10 mouse cellular contexts compared by ENCODE assay signal in genomic region chr13:108722234-108722633, GRCm38 (mm10).
DNase-seq lines count a peak whose midpoint lies in the region; ATAC-seq and TF ChIP-seq lines count a peak whose summit lies in the region.
"Had no signal": no experiment of that assay in that cellular context is flagged by ENCODE, and none has a peak within 500 bp of the region (broad histone marks: within the 10 kb centered on the region; RNA-seq: fewer than 3 reads in every experiment).

No protein-coding gene starts in this region.

- no peak overlapping the region for H3K4me3 ChIP-seq in layer of hippocampus, adult 2 months
- H3K4me3 ChIP-seq in MEL (ENCODE audit: control insufficient read depth in 1 of 2, insufficient read depth in 1 of 2, low read depth in 2 of 2, low read length in 2 of 2): no peak overlapping the region
- H3K4me3 ChIP-seq in midbrain, embryonic 10.5 days: no peak overlapping the region
- H3K4me3 ChIP-seq in midbrain, postnatal 0 days (ENCODE audit: low read depth, low read length): no peak overlapping the region
- H3K4me3 ChIP-seq: heart, embryonic 15.5 days; lung, embryonic 15.5 days had no signal

- no peak for TF ChIP-seq EP300 in MEL (IDR thresholded peaks at IDR 0.05; ENCODE audit: low read depth in 1 of 2, low read length in 2 of 2)

- no peak for TF ChIP-seq RAD21 in MEL (IDR thresholded peaks at IDR 0.05; ENCODE audit: low read depth, low read length)

- no peak overlapping the region for H3K27ac ChIP-seq in layer of hippocampus, adult 2 months
- H3K27ac ChIP-seq in MEL (ENCODE audit: control insufficient read depth, low read depth, low read length): no peak overlapping the region
- no peak overlapping the region for H3K27ac ChIP-seq in midbrain, embryonic 10.5 days (replicated peaks)
- no peak overlapping the region for H3K27ac ChIP-seq in midbrain, postnatal 0 days (ENCODE audit: low read depth, low read length)
- H3K27ac ChIP-seq: heart, embryonic 15.5 days; lung, embryonic 15.5 days had no signal

- peak; percentile 79 for TF ChIP-seq CTCF in layer of hippocampus, adult 2 months (conservative IDR thresholded peaks at IDR 0.05)
- peak in 2 of 3 experiments; percentile 19; a peak in 2 of 6 replicates for TF ChIP-seq CTCF in MEL (IDR thresholded peaks at IDR 0.05 in 2 of 3, conservative IDR thresholded peaks at IDR 0.05 in 1 of 3; ENCODE audit: control insufficient read depth in 1 of 3, insufficient read depth in 1 of 3, low read depth in 2 of 3, low read length in 3 of 3, poor library complexity in 1 of 3, severe bottlenecking in 1 of 3)
- no peak for TF ChIP-seq CTCF in midbrain, postnatal 0 days (IDR thresholded peaks at IDR 0.05)

- DNase-seq in layer of hippocampus, adult 2 months (ENCODE audit: low spot score in 2 of 2): peak in 1 of 2 experiments; percentile 30
- no peak for DNase-seq in layer of hippocampus, adult 9-10 months (ENCODE audit: low spot score)
- peak; percentile 2 for DNase-seq in MEL (ENCODE audit: low read depth, low spot score)
- peak; percentile 16 for DNase-seq in cerebellum, adult 11-12 months
- peak; percentile 12 to 28 for DNase-seq in layer of hippocampus, postnatal 10 days (ENCODE audit: low spot score in 2 of 2)
- no peak for DNase-seq in frontal cortex, postnatal 10 days (ENCODE audit: low spot score in 2 of 2)
- DNase-seq in midbrain, embryonic 10.5 days (ENCODE audit: low spot score): no peak
- no peak for DNase-seq in midbrain, postnatal 0 days (ENCODE audit: low spot score)

- H3K9ac ChIP-seq in MEL (ENCODE audit: control insufficient read depth, low read depth, low read length, poor library complexity, severe bottlenecking): no peak overlapping the region
- H3K9ac ChIP-seq in midbrain, postnatal 0 days (replicated peaks; ENCODE audit: low read length, poor library complexity, severe bottlenecking): no peak overlapping the region
- H3K9ac ChIP-seq: heart, embryonic 15.5 days; lung, embryonic 15.5 days had no signal

- H3K4me2 ChIP-seq in midbrain, postnatal 0 days (ENCODE audit: low read depth, low read length, poor library complexity, severe bottlenecking): no peak overlapping the region
- H3K4me2 ChIP-seq: heart, embryonic 15.5 days; lung, embryonic 15.5 days had no signal

- no peaks in the 10 kb centered on the region for H3K79me2 ChIP-seq in MEL (ENCODE audit: control insufficient read depth, insufficient read depth, low read length, poor library complexity)

- ATAC-seq in midbrain, postnatal 0 days (ENCODE audit: low FRiP score): no peak

- no peaks in the 10 kb centered on the region for H3K4me1 ChIP-seq in MEL (ENCODE audit: control insufficient read depth in 1 of 2, insufficient read depth in 2 of 2, low read length in 2 of 2)
- no peaks in the 10 kb centered on the region for H3K4me1 ChIP-seq in midbrain, embryonic 10.5 days
- no peaks in the 10 kb centered on the region for H3K4me1 ChIP-seq in midbrain, postnatal 0 days (ENCODE audit: insufficient read depth, low read length)
- H3K4me1 ChIP-seq: heart, embryonic 15.5 days; lung, embryonic 15.5 days had no signal

- TF ChIP-seq POLR2A in MEL (IDR thresholded peaks at IDR 0.05; ENCODE audit: control insufficient read depth in 1 of 2, insufficient read depth in 1 of 2, low read depth in 1 of 2, low read length in 2 of 2, poor library complexity in 1 of 2): no peak

- 80% methylated on average over 5 of the region's 5 CpGs for WGBS in midbrain, embryonic 10.5 days
- WGBS in midbrain, postnatal 0 days: 81% methylated on average over 5 of the region's 5 CpGs

- no peaks in the 10 kb centered on the region for H3K36me3 ChIP-seq in MEL (ENCODE audit: control insufficient read depth in 1 of 2, insufficient read depth in 2 of 2, low read length in 2 of 2)
- no peaks in the 10 kb centered on the region for H3K36me3 ChIP-seq in midbrain, embryonic 10.5 days
- no peaks in the 10 kb centered on the region for H3K36me3 ChIP-seq in midbrain, postnatal 0 days (ENCODE audit: insufficient read depth, low read length)
- H3K36me3 ChIP-seq: heart, embryonic 15.5 days; lung, embryonic 15.5 days had no signal

- H3K9me3 ChIP-seq in MEL (replicated peaks; ENCODE audit: insufficient read depth, low read length): no peaks in the 10 kb centered on the region
- H3K9me3 ChIP-seq in midbrain, embryonic 10.5 days (replicated peaks): no peaks in the 10 kb centered on the region
- H3K9me3 ChIP-seq in midbrain, postnatal 0 days (ENCODE audit: low read length): no peaks in the 10 kb centered on the region
- H3K9me3 ChIP-seq: heart, embryonic 15.5 days; lung, embryonic 15.5 days had no signal

- H3K27me3 ChIP-seq in MEL (ENCODE audit: control insufficient read depth in 1 of 2, insufficient read depth in 2 of 2, low read length in 2 of 2): no peaks in the 10 kb centered on the region
- no peaks in the 10 kb centered on the region for H3K27me3 ChIP-seq in midbrain, embryonic 10.5 days (ENCODE audit: low read depth, poor library complexity, severe bottlenecking)
- H3K27me3 ChIP-seq in midbrain, postnatal 0 days (ENCODE audit: insufficient read depth, low read length): no peaks in the 10 kb centered on the region
- H3K27me3 ChIP-seq: heart, embryonic 15.5 days; lung, embryonic 15.5 days had no signal

TF ChIP-seq in MEL, 35 proteins besides CTCF, POLR2A, EP300 and RAD21:
- TF ChIP-seq NRF1 (IDR thresholded peaks at IDR 0.05; ENCODE audit: insufficient read depth, low read depth, low read length, poor library complexity, severe bottlenecking): no peak
- no peak for TF ChIP-seq MXI1 (IDR thresholded peaks at IDR 0.05; ENCODE audit: low read depth, low read length)
- TF ChIP-seq CHD2 (IDR thresholded peaks at IDR 0.05; ENCODE audit: low read length): no peak
- no peak for TF ChIP-seq TAL1 (IDR thresholded peaks at IDR 0.05; ENCODE audit: low read length)
- no peak for TF ChIP-seq MEF2A (IDR thresholded peaks at IDR 0.05; ENCODE audit: extremely low read depth, insufficient replicate concordance, low read depth, low read length, poor library complexity, severe bottlenecking)
- TF ChIP-seq UBTF (IDR thresholded peaks at IDR 0.05; ENCODE audit: borderline replicate concordance, insufficient read depth, low read depth, low read length): no peak
- no peak for TF ChIP-seq MYB (IDR thresholded peaks at IDR 0.05; ENCODE audit: low read depth, low read length)
- TF ChIP-seq ZC3H11A (IDR thresholded peaks at IDR 0.05; ENCODE audit: low read depth, low read length): no peak
- TF ChIP-seq MAZ (IDR thresholded peaks at IDR 0.05; ENCODE audit: low read depth, low read length): no peak
- no peak for TF ChIP-seq ELF1 (IDR thresholded peaks at IDR 0.05; ENCODE audit: low read depth, low read length)
- TF ChIP-seq HCFC1 (IDR thresholded peaks at IDR 0.05; ENCODE audit: low read depth, low read length): no peak
- no peak for TF ChIP-seq JUND (IDR thresholded peaks at IDR 0.05; ENCODE audit: low read depth, low read length)
- no peak for TF ChIP-seq GATA1 (IDR thresholded peaks at IDR 0.05; ENCODE audit: low read depth, low read length)

Comparison
In these comparisons a context has a peak if more than half of its experiments do, and no peak if none do; other contexts are left out.
1. DNase-seq: peak in MEL (single experiment), cerebellum, adult 11-12 months (single experiment) and layer of hippocampus, postnatal 10 days (2 of 2); none in layer of hippocampus, adult 9-10 months (single experiment), frontal cortex, postnatal 10 days (0 of 2), midbrain, embryonic 10.5 days (single experiment) and midbrain, postnatal 0 days (single experiment).